Mouse (Mus musculus) neural tube, embryonic 15.5 days (tissue): ENCODE data around the gene Krtap4-7. TPM values are rescaled to one million over a fixed set of nuclear protein-coding genes. Genes with fewer than 3 reads are reported as not detected.

Experiments used
- polyA plus RNA-seq: library from polyadenylated mRNA; unstranded; fragments of >200 nt; fragmentation: Nextera tagmentation; extraction: Ambion mirVana; gene quantifications from 2 replicates; pipeline ENCODE4 v1.2.1, GENCODE M21; 2015

The Krtap4-7 gene
- polyA plus RNA-seq, 1 experiment from 2014 or later, result not detected

Other genes starting within 250 kb of the Krtap4-7 start
- gene Krt12, start 221.8 kb downstream of the Krtap4-7 start, polyA plus RNA-seq, result 0.11 and 0.12 TPM in 2 replicates
- gene Krt20, start 205.9 kb downstream of the Krtap4-7 start, polyA plus RNA-seq, result 0.08 and 5.4 TPM in 2 replicates
- 0.15 and 0.93 TPM in 2 replicates for gene Krt23, start 151.0 kb downstream of the Krtap4-7 start, polyA plus RNA-seq
- not detected in 2 replicates for gene Krt39, start 122.8 kb downstream of the Krtap4-7 start, polyA plus RNA-seq
- not detected in 2 replicates for gene Krt40, start 100.9 kb downstream of the Krtap4-7 start, polyA plus RNA-seq
- not detected in 2 replicates for gene Krtap3-3, start 93.2 kb downstream of the Krtap4-7 start, polyA plus RNA-seq
- not detected in 2 replicates for gene Krtap3-2, start 87.2 kb downstream of the Krtap4-7 start, polyA plus RNA-seq
- gene Gm11939, start 84.6 kb downstream of the Krtap4-7 start, polyA plus RNA-seq, result not detected in 2 replicates
- gene Krtap3-1, start 77.5 kb downstream of the Krtap4-7 start, polyA plus RNA-seq, result 0.43 TPM in 1 of 2 replicates, not detected in the other
- not detected in 2 replicates for gene Krtap1-5, start 63.1 kb downstream of the Krtap4-7 start, polyA plus RNA-seq
- gene Krtap1-4, start 60.4 kb downstream of the Krtap4-7 start, polyA plus RNA-seq, result not detected in 2 replicates
- gene Krtap1-3, start 52.8 kb downstream of the Krtap4-7 start, polyA plus RNA-seq, result not detected in 2 replicates
- not detected in 2 replicates for gene Krtap9-3, start 46.0 kb downstream of the Krtap4-7 start, polyA plus RNA-seq
- not detected in 2 replicates for gene Gm11938, start 40.8 kb downstream of the Krtap4-7 start, polyA plus RNA-seq
- gene Gm11937, start 33.9 kb downstream of the Krtap4-7 start, polyA plus RNA-seq, result not detected in 2 replicates
- not detected in 2 replicates for gene Krtap2-4, start 29.2 kb downstream of the Krtap4-7 start, polyA plus RNA-seq
- gene Gm11562, start 23.7 kb downstream of the Krtap4-7 start, polyA plus RNA-seq, result not detected in 2 replicates
- gene Krtap4-1, start 15.9 kb downstream of the Krtap4-7 start, polyA plus RNA-seq, result not detected in 2 replicates
- not detected in 2 replicates for gene Krtap4-2, start 9.0 kb downstream of the Krtap4-7 start, polyA plus RNA-seq
- not detected in 2 replicates for gene Gm11555, start 6.1 kb upstream of the Krtap4-7 start, polyA plus RNA-seq
- gene Gm11563, start 14.9 kb upstream of the Krtap4-7 start, polyA plus RNA-seq, result not detected in 2 replicates
- not detected in 2 replicates for gene Krtap4-6, start 21.9 kb upstream of the Krtap4-7 start, polyA plus RNA-seq
- gene Gm14190, start 46.7 kb upstream of the Krtap4-7 start, polyA plus RNA-seq, result not detected in 2 replicates
- gene Gm14180, start 90.2 kb upstream of the Krtap4-7 start, polyA plus RNA-seq, result not detected in 2 replicates
- gene Gm11595, start 128.8 kb upstream of the Krtap4-7 start, polyA plus RNA-seq, result not detected in 2 replicates
- not detected in 2 replicates for gene Krtap4-8, start 136.6 kb upstream of the Krtap4-7 start, polyA plus RNA-seq
- not detected in 2 replicates for gene Krtap4-9, start 141.1 kb upstream of the Krtap4-7 start, polyA plus RNA-seq
- gene Gm11596, start 149.4 kb upstream of the Krtap4-7 start, polyA plus RNA-seq, result not detected in 2 replicates
- not detected in 2 replicates for gene Gm11569, start 154.8 kb upstream of the Krtap4-7 start, polyA plus RNA-seq
- gene Gm11554, start 160.4 kb upstream of the Krtap4-7 start, polyA plus RNA-seq, result not detected in 2 replicates
- gene Krtap4-13, start 165.8 kb upstream of the Krtap4-7 start, polyA plus RNA-seq, result not detected in 2 replicates
- gene Gm11564, start 171.6 kb upstream of the Krtap4-7 start, polyA plus RNA-seq, result not detected in 2 replicates
- not detected in 2 replicates for gene 2300003K06Rik, start 194.0 kb upstream of the Krtap4-7 start, polyA plus RNA-seq
- gene Krtap4-16, start 207.5 kb upstream of the Krtap4-7 start, polyA plus RNA-seq, result not detected in 2 replicates
- gene Gm11568, start 213.8 kb upstream of the Krtap4-7 start, polyA plus RNA-seq, result not detected in 2 replicates
- gene Gm11559, start 220.4 kb upstream of the Krtap4-7 start, polyA plus RNA-seq, result not detected in 2 replicates
- not detected in 2 replicates for gene Krtap9-1, start 229.3 kb upstream of the Krtap4-7 start, polyA plus RNA-seq
- not detected in 2 replicates for gene Gm11567, start 235.1 kb upstream of the Krtap4-7 start, polyA plus RNA-seq